Mouse (Mus musculus): ENCODE data around the gene Tuba8.

Tuba8 gene

GRCm38 (mm10) chr6:121210149-121210925 is at the start of gene Tuba8:
Tuba8 (plus strand) TSS chr6:121210696.
- peak; percentile 51 to 67 for DNase-seq

- no peak for DNase-seq
Observed at GRCm38 (mm10) chr6:121162616-121163015, 47.9 kb upstream of the Tuba8 start.

- peak; percentile 36 to 61 for DNase-seq
Observed at GRCm38 (mm10) chr6:121166098-121166552, 44.4 kb upstream of the Tuba8 start.

- DNase-seq = no peak
Observed at GRCm38 (mm10) chr6:121167381-121167975, 43.0 kb upstream of the Tuba8 start.

GRCm38 (mm10) chr6:121171102-121171501 is 39.4 kb upstream of the Tuba8 start:
- DNase-seq = no peak

GRCm38 (mm10) chr6:121173471-121173870 is 37.0 kb upstream of the Tuba8 start:
- no peak for DNase-seq

GRCm38 (mm10) chr6:121174761-121175160 is 35.7 kb upstream of the Tuba8 start:
- no peak for DNase-seq

GRCm38 (mm10) chr6:121176011-121176730 is 34.3 kb upstream of the Tuba8 start:
- DNase-seq = no peak

GRCm38 (mm10) chr6:121176731-121177098 is 33.8 kb upstream of the Tuba8 start:
- DNase-seq = no peak

- DNase-seq = no peak
Observed at GRCm38 (mm10) chr6:121177118-121177708, 33.3 kb upstream of the Tuba8 start.

- DNase-seq = peak; percentile 56 to 60
Observed at GRCm38 (mm10) chr6:121178700-121179358, 31.7 kb upstream of the Tuba8 start.

GRCm38 (mm10) chr6:121179846-121180245 is 30.6 kb upstream of the Tuba8 start:
- no peak for DNase-seq

- peak; percentile 91 to 93 for DNase-seq
Observed at GRCm38 (mm10) chr6:121183414-121184173, 26.9 kb upstream of the Tuba8 start, which contains the start of gene Pex26. Pex26 (plus strand) TSS chr6:121183667.

- peak; percentile 66 to 79 for DNase-seq
Observed at GRCm38 (mm10) chr6:121184198-121185140, 26.0 kb upstream of the Tuba8 start.

GRCm38 (mm10) chr6:121185232-121185631 is 25.3 kb upstream of the Tuba8 start:
- DNase-seq = no peak

- DNase-seq = no peak
Observed at GRCm38 (mm10) chr6:121191261-121192009, 19.1 kb upstream of the Tuba8 start.

GRCm38 (mm10) chr6:121194061-121194955 is 16.2 kb upstream of the Tuba8 start:
- no peak for DNase-seq

GRCm38 (mm10) chr6:121194956-121195731 is 15.4 kb upstream of the Tuba8 start:
- DNase-seq = no peak
